Mouse (Mus musculus) MEL (cell line): ENCODE results near the gene Hba-x. TPM values are rescaled to one million over a fixed set of nuclear protein-coding genes. Genes with fewer than 3 reads are reported as not detected.
"Not testable (repeated sequence)": the region's sequence is repeated elsewhere in the genome, so short reads cannot be mapped to it uniquely, and the experiment has no call there.

Source experiments
- DNase-seq: peaks from one replicate; pipeline ENCODE4 v3.0.0; 2011; ENCODE audit warnings: low read depth, low spot score
- H3K27ac ChIP-seq: 2 replicates; pipeline ENCODE4 v1.5.1; 2012; ENCODE audit warnings: low read depth, mild to moderate bottlenecking, control low read depth, low read length, moderate library complexity; ENCODE audit not compliant: control insufficient read depth
- H3K27me3 ChIP-seq, 2 experiments: fragments of 150-350 bp in 1 of 2; sonication (generic) in 1 of 2; 2 replicates each; pipeline ENCODE4 v1.6.1; 2012; ENCODE audit warnings: low read length in 2 of 2, mild to moderate bottlenecking in 2 of 2, improper control_type of control experiment in 1 of 2, moderate library complexity in 1 of 2; ENCODE audit not compliant: insufficient read depth in 2 of 2, control insufficient read depth in 1 of 2
- H3K36me3 ChIP-seq, 2 experiments: 2 replicates each; pipeline ENCODE4 v1.6.1; 2012 to 2014; ENCODE audit warnings: low read length in 2 of 2, improper control_type of control experiment in 1 of 2, inconsistent platforms in 1 of 2, mild to moderate bottlenecking in 1 of 2; ENCODE audit not compliant: insufficient read depth in 2 of 2, control insufficient read depth in 1 of 2
- H3K4me1 ChIP-seq, 2 experiments: fragments of 150-350 bp in 1 of 2; sonication (generic) in 1 of 2; 2 replicates each; pipeline ENCODE4 v1.6.1; 2012; ENCODE audit warnings: low read length in 2 of 2, improper control_type of control experiment in 1 of 2, mild to moderate bottlenecking in 1 of 2; ENCODE audit not compliant: insufficient read depth in 2 of 2, control insufficient read depth in 1 of 2
- H3K4me3 ChIP-seq, 2 experiments: fragments of 150-350 bp in 1 of 2; sonication (generic) in 1 of 2; 2 replicates each; pipeline ENCODE4 v1.5.1; 2012; ENCODE audit warnings: low read depth in 2 of 2, low read length in 2 of 2, mild to moderate bottlenecking in 2 of 2, moderate library complexity in 2 of 2, control low read depth in 1 of 2, improper control_type of control experiment in 1 of 2; ENCODE audit not compliant: control insufficient read depth in 1 of 2, insufficient read depth in 1 of 2
- H3K79me2 ChIP-seq: 2 replicates; pipeline ENCODE4 v1.6.1; 2012; ENCODE audit warnings: mild to moderate bottlenecking, low read length, moderate library complexity; ENCODE audit not compliant: control insufficient read depth, poor library complexity, insufficient read depth
- H3K9ac ChIP-seq: 2 replicates; pipeline ENCODE4 v1.6.1; 2012; ENCODE audit warnings: low read depth, mild to moderate bottlenecking, control low read depth, low read length, moderate library complexity; ENCODE audit not compliant: control insufficient read depth, poor library complexity, severe bottlenecking
- H3K9me3 ChIP-seq: fragments of 150-350 bp; sonication (generic); replicated peaks from 2 replicates; pipeline ENCODE4 v1.6.1; 2012; ENCODE audit warnings: mild to moderate bottlenecking, low read length, improper control_type of control experiment, moderate library complexity; ENCODE audit not compliant: insufficient read depth
- BHLHE40 ChIP-seq: IDR thresholded peaks from 2 replicates; pipeline ENCODE4 v1.6.1; 2012; ENCODE audit warnings: low read depth, mild to moderate bottlenecking, inconsistent platforms, low read length, improper control_type of control experiment, borderline replicate concordance
- EP300 ChIP-seq, 2 experiments: IDR thresholded peaks; 2 replicates each; pipeline ENCODE4 v1.6.1; 2011; ENCODE audit warnings: improper control_type of control experiment in 2 of 2, low read length in 2 of 2, low read depth in 1 of 2, mild to moderate bottlenecking in 1 of 2
- ETS1 ChIP-seq: IDR thresholded peaks from 2 replicates; pipeline ENCODE4 v1.6.1; 2012; ENCODE audit warnings: low read depth, mild to moderate bottlenecking, inconsistent platforms, low read length, improper control_type of control experiment, moderate library complexity
- NELFE ChIP-seq: IDR thresholded peaks from 2 replicates; pipeline ENCODE4 v1.6.1; 2011; ENCODE audit warnings: low read depth, low read length, improper control_type of control experiment
- TAL1 ChIP-seq: IDR thresholded peaks from 2 replicates; pipeline ENCODE4 v1.6.1; 2012; ENCODE audit warnings: mild to moderate bottlenecking, inconsistent platforms, low read length, moderate library complexity, mixed read lengths
- UBTF ChIP-seq: IDR thresholded peaks from 2 replicates; pipeline ENCODE4 v1.6.1; 2012; ENCODE audit warnings: low read depth, mild to moderate bottlenecking, inconsistent platforms, low read length, improper control_type of control experiment, moderate library complexity, borderline replicate concordance; ENCODE audit not compliant: insufficient read depth
- ZNF384 ChIP-seq: IDR thresholded peaks from 2 replicates; pipeline ENCODE4 v1.6.1; 2012; ENCODE audit warnings: low read depth, mild to moderate bottlenecking, inconsistent platforms, low read length, improper control_type of control experiment
- polyA plus RNA-seq, 2 experiments: library from polyadenylated mRNA; stranded (reverse) in 1 of 2; unstranded in 1 of 2; fragments of >175 nt in 1 of 2; fragments of >200 nt in 1 of 2; gene quantifications; 2 replicates each; pipeline versions ENCODE4 v1.2.1 to v1.2.4; 2012; ENCODE audit warnings: low replicate concordance in 2 of 2, low read depth in 1 of 2; ENCODE audit not compliant: insufficient read length in 2 of 2, insufficient read depth in 1 of 2, missing spikeins in 1 of 2
- total RNA-seq: library from RNA; depleted of rRNA; stranded (reverse); fragments of 300-350 nt; gene quantifications from 2 replicates; pipeline ENCODE4 v1.2.3, GENCODE M21; 2012

The Hba-x gene
- total and polyA plus RNA-seq, 3 experiments: 0.13 TPM; not detected in 2

DNA sequence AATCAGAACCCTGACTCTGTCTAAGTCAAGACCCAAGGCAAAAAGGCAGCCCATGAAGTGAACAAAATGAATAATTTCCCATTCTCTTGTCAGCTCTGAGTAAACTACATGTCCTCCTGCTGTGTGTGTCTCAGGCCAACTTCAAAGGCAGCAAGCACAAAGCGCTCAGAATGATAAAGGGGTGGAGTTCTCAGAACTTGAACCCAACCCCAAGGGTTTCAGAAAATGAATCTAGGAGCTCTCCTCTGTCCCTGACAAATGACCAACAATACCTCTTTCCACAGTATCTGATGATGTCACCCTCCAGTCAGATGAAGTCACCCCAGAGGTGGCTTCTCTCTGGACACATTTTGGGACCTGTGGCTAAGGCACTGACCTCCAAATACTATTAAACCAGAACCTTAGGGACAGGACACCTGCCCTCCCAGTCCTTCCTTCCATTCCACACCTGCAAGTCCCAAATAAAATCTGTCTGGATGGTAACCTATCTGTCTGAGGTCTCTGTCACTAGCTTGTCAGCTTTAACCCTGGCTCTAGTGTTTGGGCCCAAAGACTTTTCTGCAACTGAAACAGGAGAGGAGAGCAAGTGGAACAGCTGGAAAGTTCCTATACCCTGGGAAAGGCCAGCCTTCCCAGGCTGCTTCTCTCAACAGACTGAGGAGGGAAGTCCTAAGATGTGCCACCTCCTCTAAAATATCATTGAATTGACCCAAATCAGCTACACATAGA, 5.4 kb downstream of the Hba-x start (continued):
- no peak for TF ChIP-seq TAL1

DNA sequence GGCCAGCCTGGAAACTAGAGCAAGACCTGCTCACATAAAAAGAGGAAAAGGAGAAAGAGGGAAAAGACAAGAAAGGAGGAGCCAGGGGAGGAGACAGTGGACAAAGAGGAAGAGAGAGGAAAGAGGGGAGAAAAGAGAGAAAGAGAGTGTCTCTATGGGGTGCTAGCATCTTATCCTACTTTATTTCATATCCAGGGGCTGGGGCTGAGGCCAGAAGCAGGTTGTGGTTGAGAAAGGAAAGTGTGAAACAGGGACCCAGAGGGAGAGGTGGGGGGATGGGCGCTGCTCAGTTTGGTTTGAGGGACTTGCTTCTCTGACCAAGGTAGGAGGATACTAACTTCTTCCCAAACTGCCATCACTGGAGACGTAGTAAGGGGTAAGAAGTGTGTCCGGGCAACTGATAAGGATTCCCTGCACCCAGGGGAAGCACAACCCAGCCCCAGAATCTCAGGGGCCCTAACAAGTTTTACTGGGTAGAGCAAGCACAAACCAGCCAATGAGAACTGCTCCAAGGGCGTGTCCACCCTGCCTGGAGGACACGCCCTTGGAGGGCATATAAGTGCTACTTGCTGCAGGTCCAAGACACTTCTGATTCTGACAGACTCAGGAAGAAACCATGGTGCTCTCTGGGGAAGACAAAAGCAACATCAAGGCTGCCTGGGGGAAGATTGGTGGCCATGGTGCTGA, 7.0 kb downstream of the Hba-x start, which contains the start of gene Hba-a1:
Gene Hba-a1 (plus strand): TSS at position 421 of the 687 bp plus-strand sequence.
- H3K9me3 ChIP-seq, H3K79me2 ChIP-seq, H3K36me3 ChIP-seq, H3K9ac ChIP-seq, H3K27me3 ChIP-seq: not testable (repeated sequence)
- Histone ChIP-seq H3K27ac (peak within 1 kb of the TSS; percentile 3; the same call in 1 of the 2 replicates), H3K4me1 (peaks cover 5 to 16% of the 10 kb centered on the region in 2 experiments; a peak in 3 of 4 replicates), H3K4me3 (peak within 1 kb of the TSS in 1 of 2 experiments; percentile 24; a peak in 1 of 4 replicates)
- peak; percentile 66 for DNase-seq

DNA sequence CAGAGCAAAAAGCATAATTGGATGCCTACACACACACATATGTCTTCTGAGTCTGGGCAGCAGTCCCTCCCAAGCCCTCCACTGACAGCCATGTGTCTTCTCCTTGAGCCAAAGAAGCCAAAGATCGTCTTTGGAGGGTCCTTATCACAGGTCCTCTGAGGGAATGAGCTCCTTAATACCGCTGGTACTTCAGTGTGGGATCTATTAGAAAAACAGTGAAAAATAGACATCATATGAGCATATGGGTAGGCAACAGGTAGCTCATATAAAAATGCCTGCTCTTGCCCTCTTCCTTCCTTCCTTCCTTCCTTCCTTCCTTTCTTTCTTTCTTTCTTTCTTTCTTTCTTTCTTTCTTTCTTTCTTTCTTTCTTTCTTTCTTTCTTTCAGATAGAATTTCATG, 8.4 kb downstream of the Hba-x start:
- not testable (repeated sequence) for H3K9me3 ChIP-seq, H3K36me3 ChIP-seq, H3K4me3 ChIP-seq, DNase-seq, H3K79me2 ChIP-seq, H3K9ac ChIP-seq, H3K27me3 ChIP-seq, H3K27ac ChIP-seq
- H3K4me1 ChIP-seq: peaks cover 5 to 16% of the 10 kb centered on the region in 2 experiments; a peak in 3 of 4 replicates

- Histone ChIP-seq H3K27me3 (no peaks in the 10 kb centered on the region), H3K36me3 (peaks cover 0 to 5% of the 10 kb centered on the region in 2 experiments; a peak in 2 of 4 replicates), H3K9me3 (no peaks in the 10 kb centered on the region), H3K9ac (no peak overlapping the region), H3K4me1 (peaks cover 5 to 16% of the 10 kb centered on the region in 2 experiments; a peak in 3 of 4 replicates), H3K4me3 (no peak overlapping the region), H3K27ac (no peak overlapping the region), H3K79me2 (no peaks in the 10 kb centered on the region)
- DNase-seq: no peak
- no peak for TF ChIP-seq UBTF
- TF ChIP-seq ETS1: no peak
- TF ChIP-seq EP300 (IDR thresholded peaks at IDR 0.05; ENCODE audit: low read depth in 1 of 2, low read length in 2 of 2): no peak
- TF ChIP-seq TAL1: no peak
- no peak for TF ChIP-seq NELFE
- TF ChIP-seq ZNF384: no peak
- TF ChIP-seq BHLHE40: no peak
These were observed 9.0 kb downstream of the Hba-x start for GRCm38 (mm10) chr11:32285031-32285775.
